Mouse (Mus musculus): ENCODE measurements around the gene Blm.
"Not testable (repeated sequence)": the region's sequence is repeated elsewhere in the genome, so short reads cannot be mapped to it uniquely, and the experiment has no call there.

Gene Blm

DNA sequence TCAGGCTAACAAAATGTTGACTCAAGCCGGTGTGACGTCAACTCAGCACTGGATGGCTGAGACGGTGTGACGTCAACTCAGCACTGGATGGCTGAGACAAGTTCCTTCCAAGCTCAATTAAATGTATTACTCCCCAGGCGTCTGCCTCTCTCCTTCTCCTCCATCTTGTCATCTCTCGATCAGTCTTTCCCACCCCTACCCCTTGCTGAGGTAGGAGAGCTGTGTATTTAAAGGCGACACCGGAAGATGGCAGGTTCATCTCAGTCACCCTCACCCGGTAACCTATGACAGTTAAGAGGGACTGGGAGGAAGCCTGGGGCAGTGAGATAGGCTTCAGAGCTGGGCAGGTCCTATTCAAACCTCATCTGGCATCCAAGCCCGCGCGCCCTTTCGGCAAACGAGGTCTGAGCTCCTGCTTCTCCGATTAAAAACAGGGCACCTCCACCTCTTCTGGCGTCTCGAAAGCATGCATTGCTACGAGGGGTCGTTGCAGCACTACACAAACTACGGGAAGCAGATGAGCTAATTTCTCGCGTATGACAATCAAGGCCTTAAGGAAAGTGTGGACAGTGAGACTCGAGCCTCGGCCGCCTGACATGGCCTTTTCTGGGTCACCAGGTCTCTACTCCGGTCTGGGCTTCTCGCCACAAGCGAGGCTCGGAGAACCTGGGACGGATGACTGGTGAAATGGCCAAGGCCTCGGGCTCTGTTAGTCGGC lies 469 bp downstream of the Blm start:
- DNase-seq (ENCODE audit: low read depth, low spot score) = peak; percentile 72

DNA sequence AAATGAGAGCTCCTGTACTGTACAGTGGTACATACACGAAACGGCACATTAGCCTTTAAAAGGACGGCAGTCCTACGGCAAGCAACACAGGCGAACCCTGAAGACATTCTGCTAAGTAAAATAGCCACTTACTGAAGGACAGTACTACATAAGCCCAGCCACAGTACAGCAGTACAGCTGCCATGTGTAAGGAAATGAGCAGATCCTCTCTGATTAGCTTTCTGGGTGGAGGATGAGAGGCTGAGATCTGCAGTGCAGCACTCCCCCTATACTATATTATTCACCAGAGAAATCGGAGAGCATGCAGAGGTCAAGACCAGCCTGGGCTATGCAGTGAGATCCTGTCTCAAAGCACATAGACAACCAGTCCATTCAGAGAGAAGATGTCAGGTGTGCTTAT lies 3.8 kb downstream of the Blm start:
- no peak for DNase-seq (ENCODE audit: low read depth, low spot score)

DNA sequence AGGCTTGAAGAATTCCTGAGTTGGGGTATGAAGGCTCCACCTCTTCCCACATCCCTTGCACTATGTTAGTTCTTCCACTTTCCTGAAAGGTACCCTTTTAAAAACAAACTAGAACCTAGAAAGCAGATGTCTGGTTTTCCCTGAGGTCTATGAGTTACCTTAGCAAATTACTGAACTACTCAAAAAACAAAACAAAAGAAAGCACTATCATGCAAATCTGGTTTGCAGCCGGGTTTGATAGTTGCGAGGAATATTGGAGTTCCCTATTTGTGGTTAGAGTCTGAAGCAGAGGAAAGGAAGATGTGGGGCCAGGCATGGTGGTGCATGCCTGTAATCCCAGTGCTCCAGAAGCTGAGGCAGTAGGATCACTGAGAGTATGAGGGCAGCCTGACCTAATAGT lies 4.3 kb downstream of the Blm start:
- DNase-seq (ENCODE audit: low read depth, low spot score) = no peak

DNA sequence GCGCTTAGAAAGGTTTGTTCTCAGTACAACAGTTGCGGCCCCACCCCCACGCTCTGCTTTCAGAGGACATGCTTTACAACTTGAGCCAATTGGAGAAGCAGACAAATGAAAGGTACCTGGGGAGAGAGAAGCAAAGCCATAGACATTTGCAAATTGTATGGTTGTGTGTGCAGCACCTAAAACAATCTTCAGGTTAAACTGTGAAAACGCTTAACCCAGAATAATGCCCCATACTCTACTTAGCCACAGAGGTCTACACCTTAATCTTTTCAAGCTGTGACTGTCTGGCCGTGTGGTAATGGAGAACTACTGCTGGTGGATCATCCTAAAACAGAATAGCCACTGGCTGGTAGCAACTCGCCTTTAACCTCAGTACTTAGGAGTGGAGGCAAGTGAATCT lies 8.2 kb downstream of the Blm start:
- peak; percentile 57 for DNase-seq (ENCODE audit: low read depth, low spot score)

DNA sequence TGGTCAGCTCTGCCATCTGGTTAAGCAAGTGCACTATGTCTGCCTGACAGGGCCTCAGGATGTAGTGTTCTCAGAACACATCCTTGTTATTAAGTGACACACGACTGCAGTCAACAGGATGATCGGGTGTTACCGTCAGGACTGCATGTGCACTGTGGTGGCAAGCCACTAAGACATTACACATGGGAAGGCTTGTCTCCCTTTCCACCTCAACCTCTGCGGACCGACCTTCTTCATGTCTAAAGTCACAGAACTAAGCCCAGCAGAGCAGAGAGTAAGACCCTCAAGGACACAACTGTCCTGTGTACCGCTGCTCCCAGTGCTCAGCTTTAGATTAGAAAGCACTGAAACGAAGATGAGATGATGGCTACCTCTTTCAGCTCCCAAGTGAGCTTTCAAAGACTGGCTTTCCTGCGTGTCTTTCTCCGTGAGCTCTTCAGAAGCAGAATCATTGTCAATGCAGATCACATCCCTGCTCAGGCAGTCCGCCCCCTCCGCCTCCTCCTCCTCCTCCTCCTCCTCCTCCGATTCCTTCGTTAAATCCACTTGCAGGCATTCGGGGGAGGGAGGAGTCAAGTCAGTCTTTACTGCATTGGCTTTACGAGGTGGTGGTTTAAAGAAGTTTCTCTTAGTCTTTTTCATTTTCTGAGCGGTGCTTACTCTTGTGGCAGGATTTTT lies 22.4 kb downstream of the Blm start:
- DNase-seq (ENCODE audit: low read depth, low spot score) = no peak

DNA sequence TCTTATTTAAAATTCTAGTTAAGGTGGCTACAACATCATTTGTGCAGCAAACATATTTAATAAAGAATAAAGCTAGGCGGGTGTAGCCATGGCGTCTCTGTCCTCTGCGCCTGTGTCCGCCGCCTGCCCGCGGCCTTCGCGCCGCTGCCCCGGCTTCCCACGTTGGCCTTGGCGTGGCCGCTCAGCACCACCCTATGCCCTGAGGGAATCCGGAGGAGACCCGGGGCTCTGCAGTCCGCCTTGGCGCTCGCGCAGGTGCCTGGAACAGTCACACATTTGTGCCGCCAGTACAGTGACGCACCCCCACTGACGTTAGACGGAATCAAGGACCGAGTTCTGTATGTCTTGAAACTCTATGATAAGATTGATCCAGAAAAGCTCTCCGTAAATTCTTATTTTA lies 27.2 kb downstream of the Blm start:
- DNase-seq (ENCODE audit: low read depth, low spot score) = not testable (repeated sequence)

DNA sequence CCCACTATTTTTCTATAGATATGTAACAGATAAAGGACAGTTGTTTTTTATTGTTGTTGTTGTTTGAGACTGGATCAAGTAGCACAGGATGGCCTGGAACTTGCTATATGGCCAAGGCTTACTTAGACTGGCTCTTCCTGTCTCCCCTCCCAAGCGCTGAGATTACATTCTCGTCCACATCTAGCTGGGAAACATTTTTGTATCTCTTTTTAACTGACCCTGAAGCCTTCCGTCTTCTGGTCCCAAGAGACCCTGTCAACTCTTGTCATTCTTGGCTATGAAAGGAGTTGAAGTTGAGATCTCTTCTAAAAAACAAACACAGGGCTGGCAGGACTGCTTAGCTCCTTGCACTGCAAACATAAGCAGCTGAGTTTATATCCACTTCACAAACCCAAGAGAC lies 28.9 kb downstream of the Blm start:
- DNase-seq (ENCODE audit: low read depth, low spot score) = no peak

DNA sequence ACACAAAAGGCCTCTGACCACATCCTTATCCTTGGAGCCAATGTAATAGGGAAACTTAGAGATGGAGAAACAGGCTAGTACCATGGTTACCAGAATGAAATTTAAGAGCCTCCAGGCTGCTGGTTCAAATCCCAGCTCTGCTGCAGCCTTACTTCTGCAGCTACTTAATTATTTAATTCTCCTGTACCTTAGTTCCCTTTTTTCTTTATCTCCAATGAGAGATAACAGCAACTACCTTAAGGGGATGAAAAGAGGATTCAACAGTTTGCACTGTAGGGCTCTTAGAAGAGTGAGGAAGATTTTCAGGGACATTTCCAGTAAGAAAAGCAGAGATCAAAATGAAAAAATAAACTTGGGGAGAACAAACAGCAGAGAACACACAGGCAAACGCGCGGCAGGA lies 30.0 kb downstream of the Blm start:
- DNase-seq (ENCODE audit: low read depth, low spot score) = no peak

DNA sequence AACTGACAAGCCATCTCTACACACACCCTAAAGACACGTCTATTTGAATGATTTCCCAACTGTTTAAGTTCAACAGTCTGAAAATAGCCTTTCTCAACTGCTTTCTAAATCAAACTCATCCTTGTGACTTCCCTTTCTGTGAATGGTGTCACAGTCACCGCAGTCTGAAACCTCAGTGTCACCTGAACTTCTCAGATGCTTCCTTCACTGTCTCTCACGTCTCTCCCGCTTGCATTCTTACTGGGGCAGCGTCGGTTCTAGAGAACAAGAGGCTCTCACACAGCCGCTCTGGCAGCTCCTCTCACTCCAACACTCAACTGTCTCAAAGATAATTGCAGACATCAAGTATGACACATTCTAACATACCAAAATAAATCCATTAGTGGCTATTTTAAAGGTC lies 33.9 kb downstream of the Blm start:
- no peak for DNase-seq (ENCODE audit: low read depth, low spot score)

DNA sequence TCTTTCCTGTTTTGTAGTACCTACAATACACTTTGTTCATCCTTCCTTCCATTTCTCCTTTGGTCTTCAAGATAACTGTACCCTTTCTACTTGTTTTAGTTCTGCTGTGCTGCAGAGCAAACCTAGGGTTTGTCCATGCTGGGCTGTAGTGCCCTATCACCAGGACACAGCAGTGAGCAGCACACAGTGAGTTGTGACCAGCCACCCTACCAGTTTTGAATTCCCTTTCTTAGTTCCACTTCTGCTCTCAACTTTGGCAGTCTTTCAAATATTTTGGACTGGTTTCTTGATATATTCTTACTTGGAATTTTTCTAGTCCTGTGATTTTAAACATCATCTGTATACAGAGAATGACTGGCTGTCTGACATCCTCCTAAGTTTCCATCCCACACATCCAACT lies 34.8 kb downstream of the Blm start:
- DNase-seq (ENCODE audit: low read depth, low spot score) = no peak

DNA sequence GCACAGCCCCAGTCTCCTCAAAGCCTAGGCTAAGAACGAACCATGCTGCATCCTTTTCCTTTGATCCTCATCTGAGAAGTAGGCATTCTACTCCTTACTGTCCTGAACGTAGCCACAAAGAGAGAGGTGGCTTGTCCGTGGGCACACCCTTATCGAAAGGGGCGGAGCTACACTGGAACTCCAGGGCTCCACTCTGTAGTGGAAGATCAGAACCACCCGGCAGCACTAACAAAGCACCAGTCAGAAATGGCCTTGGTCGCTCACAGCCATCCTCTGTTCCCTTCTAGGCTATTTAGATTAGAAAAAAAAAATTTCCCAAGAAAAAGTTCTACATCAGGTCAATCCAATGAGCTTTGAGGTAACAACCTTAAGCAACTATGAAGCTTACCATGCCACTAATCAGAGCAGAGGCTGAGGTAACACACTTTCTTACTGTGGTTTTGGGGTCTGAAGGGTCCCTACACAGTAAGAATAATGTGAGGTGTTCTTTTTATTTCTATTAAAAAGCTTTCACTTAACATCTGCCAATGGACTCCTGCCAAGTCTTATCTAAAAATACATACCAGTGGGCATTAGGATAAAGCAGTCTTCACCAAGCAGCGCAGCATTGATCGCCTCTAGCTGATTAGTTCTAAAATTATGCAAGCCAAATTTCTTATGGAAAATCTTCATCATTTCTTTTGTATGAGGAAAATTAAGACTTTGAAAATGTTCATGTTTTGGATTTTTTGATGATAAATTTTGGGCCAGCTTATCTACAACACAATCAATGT lies 35.5 kb downstream of the Blm start:
- peak; percentile 87 for DNase-seq (ENCODE audit: low read depth, low spot score)

DNA sequence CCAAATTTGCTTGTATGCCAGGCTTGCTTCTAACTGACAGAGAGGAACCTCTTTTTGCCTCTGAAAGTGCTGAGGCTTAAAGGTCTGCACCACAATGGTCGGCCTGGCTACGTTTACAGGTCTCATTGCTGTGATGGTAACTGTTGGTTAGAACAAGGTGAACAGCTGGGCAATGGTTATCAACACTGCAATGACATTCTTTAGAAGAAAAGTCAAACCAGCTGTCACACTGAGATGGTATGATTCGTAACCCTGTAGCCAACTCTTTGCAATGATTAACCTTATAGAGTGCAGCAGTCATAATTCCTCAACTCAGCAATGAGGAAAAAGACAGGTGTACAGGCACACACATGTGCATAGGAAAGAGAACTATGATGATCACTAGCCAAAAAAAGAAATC lies 38.3 kb downstream of the Blm start:
- no peak for DNase-seq (ENCODE audit: low read depth, low spot score)

DNA sequence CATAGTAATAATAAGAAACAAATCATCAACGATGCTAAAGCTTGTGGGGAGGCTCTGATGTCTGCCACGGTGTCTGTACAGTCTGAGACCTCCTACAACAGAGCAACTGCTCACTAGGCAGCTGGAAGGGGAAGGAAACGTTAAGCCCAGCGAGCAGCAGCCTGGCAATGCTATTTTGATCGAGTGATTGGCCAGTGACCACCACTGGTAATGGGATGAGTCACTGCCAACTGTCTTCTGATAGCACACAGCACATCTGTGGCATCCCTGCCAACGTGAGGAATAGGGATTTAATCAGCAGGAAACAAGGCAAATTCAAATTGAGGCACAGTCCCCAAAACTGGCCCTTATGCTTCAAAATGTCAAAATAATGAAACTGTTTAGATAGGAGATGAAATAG lies 39.7 kb downstream of the Blm start:
- no peak for DNase-seq (ENCODE audit: low read depth, low spot score)

DNA sequence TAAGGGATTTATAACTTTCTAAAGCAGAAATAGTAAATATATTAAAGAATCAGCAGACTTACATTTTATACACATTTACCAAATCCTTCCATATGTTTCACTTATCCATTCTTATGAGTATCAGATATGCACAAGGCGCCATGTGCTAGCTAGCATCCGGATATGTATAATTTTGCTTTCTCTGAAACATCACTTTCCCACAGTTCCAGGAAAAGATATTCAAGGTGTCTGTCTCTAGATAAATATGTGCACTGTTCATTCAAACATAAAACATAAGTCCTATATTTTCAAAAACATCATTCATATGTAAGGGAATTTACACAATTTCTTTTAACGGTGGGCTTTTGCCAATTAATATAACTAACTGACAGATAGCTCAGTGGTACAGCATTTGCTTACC lies 42.9 kb downstream of the Blm start:
- DNase-seq (ENCODE audit: low read depth, low spot score) = no peak

DNA sequence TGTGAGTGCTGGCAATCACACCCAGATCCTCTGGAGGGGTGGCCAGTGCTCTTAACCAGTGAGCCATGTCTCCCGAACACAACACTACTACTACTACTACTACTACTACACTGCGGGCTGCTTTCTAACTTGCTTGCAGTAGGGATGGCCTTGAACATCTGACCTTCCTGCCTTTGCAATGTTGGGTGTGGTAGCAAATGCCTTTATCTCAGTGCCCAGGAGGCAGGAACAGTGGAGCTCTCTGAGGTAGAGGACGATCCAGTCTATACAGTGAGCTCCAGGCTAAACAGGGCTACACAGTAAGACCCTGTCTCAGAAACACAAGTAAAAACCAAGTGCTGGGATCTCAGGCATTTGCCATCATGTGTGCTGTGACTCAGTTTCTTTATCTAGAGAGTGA lies 43.8 kb downstream of the Blm start:
- DNase-seq (ENCODE audit: low read depth, low spot score) = peak; percentile 78

DNA sequence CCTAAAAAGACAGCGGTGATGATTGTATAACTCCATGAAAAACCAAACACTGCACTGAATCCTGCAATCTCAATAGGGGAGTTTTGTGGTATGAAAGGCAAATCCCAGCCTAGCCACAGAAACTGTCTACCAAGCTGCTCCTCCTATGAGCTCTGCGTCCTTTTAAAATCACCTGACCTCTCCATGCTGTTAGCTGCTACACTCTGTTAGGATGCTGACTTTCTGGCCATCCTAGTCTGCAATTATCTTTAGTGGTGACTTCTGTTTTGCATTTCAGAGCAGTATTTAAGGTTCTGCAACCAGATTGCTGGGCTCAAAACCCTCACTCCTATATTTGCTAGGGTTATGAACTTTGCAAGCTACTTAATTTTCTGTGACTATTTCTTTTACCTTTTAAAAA lies 44.6 kb downstream of the Blm start:
- DNase-seq (ENCODE audit: low read depth, low spot score) = no peak

DNA sequence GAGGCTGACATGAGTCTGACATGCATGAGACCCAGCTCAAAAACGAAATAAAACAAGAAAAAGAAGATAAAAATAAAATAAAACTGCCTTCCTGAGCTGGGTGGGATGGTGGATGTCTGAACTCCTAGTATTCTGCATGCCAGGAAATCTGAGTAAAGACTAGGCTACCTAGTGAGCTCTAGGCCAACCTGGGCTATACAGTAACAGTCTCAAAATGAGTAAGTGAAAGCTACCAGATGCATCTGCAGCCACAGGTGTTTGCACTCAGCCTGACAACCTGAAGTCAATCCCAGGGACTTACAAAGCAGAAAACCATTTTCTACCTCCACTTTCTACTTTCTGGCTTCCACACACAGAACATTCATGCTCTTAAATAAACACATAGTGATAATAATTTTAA lies 45.5 kb downstream of the Blm start:
- no peak for DNase-seq (ENCODE audit: low read depth, low spot score)

DNA sequence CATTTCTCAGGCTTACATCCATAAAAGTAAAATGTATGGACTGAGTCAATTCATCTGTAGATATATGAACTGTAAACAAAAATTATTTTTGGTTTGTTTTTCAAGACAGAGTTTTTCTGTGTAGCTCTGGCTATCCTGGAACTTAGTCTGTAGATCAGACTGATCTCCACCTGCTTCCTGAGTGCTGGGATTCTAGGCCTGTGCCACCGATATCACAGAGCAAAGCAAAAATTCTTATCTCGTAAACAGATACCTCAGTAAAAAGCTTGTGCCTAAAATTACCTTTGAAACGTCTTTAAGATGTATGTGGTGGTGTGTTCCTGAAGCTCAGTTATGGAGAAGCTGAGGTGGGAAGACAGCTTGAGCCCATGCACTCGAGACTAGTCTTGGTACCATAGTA lies 47.7 kb downstream of the Blm start:
- DNase-seq (ENCODE audit: low read depth, low spot score) = no peak

DNA sequence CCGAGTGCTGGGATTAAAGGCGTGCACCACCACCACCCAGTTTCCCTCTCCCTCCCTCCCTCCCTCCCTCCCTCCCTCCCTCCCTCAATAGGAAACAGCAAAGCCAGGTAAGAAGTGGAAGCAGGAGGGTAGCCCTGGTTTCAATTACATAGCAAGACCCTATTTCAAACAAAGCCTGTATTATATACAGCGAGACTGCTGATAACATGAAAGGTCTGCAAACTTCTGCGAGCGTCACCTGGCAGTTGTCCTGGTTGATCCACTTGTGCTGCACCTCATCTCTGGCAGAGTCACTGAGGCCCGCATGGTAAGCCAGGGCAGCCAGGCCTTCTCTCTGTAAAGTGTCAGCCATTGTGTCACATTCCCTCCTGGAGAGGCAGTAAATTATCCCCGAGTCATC lies 54.8 kb downstream of the Blm start:
- DNase-seq (ENCODE audit: low read depth, low spot score) = no peak

DNA sequence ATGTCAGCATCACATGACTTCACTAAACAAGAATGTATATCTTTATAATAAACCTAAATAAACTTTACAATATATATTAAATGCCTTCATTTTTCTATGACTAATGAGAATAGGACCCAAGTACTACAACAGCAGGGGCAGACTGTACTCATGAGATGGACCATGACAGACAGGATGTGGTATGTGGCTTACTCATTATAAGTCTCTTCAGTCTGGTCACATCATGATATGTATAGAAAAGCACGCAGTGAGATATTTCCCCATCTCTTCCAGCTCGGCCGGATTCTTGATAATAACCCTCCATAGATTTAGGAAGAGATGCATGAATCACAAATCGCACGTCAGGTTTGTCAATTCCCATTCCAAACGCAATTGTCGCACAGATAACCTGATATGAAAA lies 61.1 kb downstream of the Blm start:
- no peak for DNase-seq (ENCODE audit: low read depth, low spot score)

DNA sequence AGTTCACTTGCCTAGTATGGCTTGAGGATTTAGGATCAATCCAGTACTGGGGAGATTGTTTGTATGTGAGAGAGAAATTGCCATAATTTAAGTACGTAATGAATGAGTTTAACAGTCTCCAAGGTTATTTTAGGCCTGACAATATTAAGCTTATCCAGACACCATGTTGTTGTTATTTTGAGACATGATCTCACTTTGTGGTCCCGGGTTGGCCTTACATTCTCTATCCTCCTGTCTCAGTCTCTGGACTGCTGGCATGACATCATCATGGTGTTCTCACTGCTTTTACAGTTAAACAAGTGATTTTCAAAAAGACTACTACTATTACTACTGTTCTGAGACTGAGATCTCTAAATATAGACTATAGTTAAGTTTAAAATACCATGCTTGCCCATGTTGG lies 66.1 kb downstream of the Blm start:
- no peak for DNase-seq (ENCODE audit: low read depth, low spot score)

DNA sequence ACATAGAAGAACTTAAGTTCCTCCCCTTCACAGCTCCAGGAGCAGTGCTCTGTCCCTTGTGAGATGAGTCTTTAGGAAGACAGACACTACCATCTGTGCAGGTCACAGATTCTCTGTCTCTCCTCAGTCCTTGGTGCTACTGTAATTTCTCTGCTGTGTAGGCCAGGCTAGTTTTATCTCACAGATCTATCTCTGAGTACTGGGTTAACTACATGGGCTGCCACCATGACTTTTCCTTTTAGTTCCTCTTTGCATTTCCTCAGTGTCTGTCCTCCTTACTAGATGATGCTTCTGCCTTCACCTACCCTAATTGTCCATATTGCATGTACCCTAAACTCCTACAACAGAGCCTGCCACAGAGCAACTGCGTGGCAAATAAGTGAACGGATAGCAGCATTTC lies 67.6 kb downstream of the Blm start:
- no peak for DNase-seq (ENCODE audit: low read depth, low spot score)

DNA sequence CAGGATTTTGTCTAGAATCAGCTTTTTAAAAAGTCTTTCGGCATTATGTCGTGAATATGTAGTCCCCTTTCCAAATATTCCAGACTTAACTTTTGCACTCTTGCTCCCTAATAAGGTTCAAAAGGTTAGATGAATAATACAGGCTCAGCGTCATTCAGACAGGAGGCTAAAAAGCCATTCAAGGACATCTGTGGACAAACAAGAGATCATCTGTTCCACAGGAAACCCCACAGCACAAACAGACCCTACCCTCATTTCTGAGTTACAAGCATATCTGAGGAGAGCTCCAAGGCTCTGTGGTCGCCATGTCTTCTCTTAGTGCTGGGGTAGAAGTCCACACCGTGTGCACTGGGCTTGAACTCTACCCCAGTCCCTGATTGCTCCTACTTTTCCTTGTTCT lies 70.1 kb downstream of the Blm start:
- no peak for DNase-seq (ENCODE audit: low read depth, low spot score)
